Mouse (Mus musculus): ENCODE data around the gene Gm10775.

- TF ChIP-seq CTCF (IDR thresholded peaks at IDR 0.05; ENCODE audit: extremely low read depth, insufficient read length, insufficient replicate concordance, low read depth, low read length) (no peak), POLR2A (IDR thresholded peaks at IDR 0.05; ENCODE audit: low read depth, low read length) (no peak; the same call in 1 of the 2 replicates)
Measured at GRCm38 (mm10) chr13:65240509-65241098, 18.7 kb upstream of the Gm10775 start.
